Mouse (Mus musculus): Measurements from ENCODE around the gene Mlxip. TPM values are rescaled to one million over a fixed set of nuclear protein-coding genes. Genes with fewer than 3 reads are reported as not detected.

The Mlxip gene
- 29.5 TPM for polyA plus RNA-seq (2014; fragmentation: Illumina TruSeq; extraction: RNeasy Lipid Tissue Mini Kit (QIAGEN cat#74804); ENCODE audit: low read depth, low replicate concordance)

DNA sequence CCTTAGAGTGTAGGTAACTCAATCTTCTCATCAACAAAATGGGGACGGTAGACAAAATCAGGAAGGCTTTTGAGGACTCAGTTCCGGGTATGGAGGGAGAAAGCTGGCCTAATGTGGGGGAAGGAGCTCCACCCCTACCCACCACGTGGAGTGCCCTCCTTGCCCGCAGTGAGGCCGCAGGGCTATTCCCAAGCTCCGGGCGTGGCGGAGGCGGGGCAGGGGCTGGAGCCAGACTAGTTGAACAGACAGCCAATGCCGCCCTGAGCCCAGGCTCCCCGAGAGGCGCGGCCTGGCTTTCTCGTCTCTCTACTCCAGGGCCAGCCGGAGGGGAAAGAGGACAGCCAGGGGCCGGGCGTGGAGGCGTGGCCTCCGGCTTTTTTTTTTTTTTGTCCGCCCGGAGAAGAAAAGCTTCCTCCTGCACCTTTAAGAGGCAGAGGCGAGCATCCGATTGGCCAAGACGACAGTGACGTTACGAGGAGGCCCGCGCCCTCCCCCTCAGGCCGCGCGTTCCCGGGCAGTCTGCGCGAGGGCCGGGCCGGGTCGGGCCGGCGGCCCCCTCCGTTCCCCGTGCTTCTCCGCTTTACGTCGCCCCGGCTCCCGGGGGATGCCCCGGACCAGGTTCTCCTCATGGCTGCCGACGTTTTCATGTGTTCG is at the start of gene Mlxip:
Gene Mlxip (plus strand): TSS at position 496 of the 654 bp plus-strand sequence.

DNA sequence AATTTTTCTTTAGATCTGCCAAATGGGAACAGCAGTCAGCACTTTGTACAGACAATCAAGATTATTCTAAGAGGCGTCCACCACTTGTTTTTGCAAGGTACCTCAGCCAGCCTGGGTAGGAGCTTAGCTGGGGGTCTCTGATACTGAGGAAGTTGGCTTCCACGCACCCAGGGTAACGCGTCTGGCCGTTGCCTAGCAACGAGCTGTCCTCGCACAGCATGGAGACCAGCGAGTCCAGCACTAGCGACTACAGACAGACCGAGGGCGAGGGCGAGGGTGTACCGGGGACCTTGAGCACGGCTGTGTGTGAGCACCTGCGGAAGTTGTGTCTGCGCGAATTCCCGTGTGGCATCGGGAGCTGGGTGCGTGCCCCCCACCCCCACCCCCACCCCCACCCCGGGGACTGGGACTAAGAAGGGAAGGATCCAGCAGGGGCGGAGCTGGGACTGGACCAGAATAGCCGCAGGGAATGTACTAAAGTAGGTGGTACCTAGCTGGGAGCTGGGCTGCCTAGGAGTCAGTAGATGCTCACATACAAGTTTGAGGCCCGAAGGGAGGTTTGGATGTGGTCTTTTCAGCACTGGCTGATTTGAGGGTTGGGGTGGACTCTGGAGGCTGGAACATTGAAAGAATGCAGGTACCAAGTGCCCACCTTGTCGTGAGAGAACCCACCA is 94.7 kb downstream of the Mlxip start, which contains the start of the genes Lrrc43 and Il31:
Gene Lrrc43 (plus strand): TSS at position 194 of the 674 bp plus-strand sequence.
Gene Il31 (minus strand): TSS at position 378 of the 674 bp plus-strand sequence.

Other genes with a start within 250 kb of the Mlxip start
- gene Psmd9, start 225.4 kb upstream of the Mlxip start, polyA plus RNA-seq (2014; fragmentation: Illumina TruSeq; extraction: RNeasy Lipid Tissue Mini Kit (QIAGEN cat#74804); ENCODE audit: low read depth, low replicate concordance), result 5.4 TPM
- 22.3 TPM for gene Hpd, start 212.1 kb upstream of the Mlxip start, polyA plus RNA-seq (2014; fragmentation: Illumina TruSeq; extraction: RNeasy Lipid Tissue Mini Kit (QIAGEN cat#74804); ENCODE audit: low read depth, low replicate concordance)
- 0.88 TPM for gene Wdr66, start 142.7 kb upstream of the Mlxip start, polyA plus RNA-seq (2014; fragmentation: Illumina TruSeq; extraction: RNeasy Lipid Tissue Mini Kit (QIAGEN cat#74804); ENCODE audit: low read depth, low replicate concordance)
- 4.0 TPM for gene Bcl7a, start 51.0 kb upstream of the Mlxip start, polyA plus RNA-seq (2014; fragmentation: Illumina TruSeq; extraction: RNeasy Lipid Tissue Mini Kit (QIAGEN cat#74804); ENCODE audit: low read depth, low replicate concordance)
- gene Lrrc43, start 94.5 kb downstream of the Mlxip start, polyA plus RNA-seq (2014; fragmentation: Illumina TruSeq; extraction: RNeasy Lipid Tissue Mini Kit (QIAGEN cat#74804); ENCODE audit: low read depth, low replicate concordance), result not detected
- not detected for gene Il31, start 94.7 kb downstream of the Mlxip start, polyA plus RNA-seq (2014; fragmentation: Illumina TruSeq; extraction: RNeasy Lipid Tissue Mini Kit (QIAGEN cat#74804); ENCODE audit: low read depth, low replicate concordance)
- not detected for gene B3gnt4, start 115.7 kb downstream of the Mlxip start, polyA plus RNA-seq (2014; fragmentation: Illumina TruSeq; extraction: RNeasy Lipid Tissue Mini Kit (QIAGEN cat#74804); ENCODE audit: low read depth, low replicate concordance)
- gene Diablo, start 129.4 kb downstream of the Mlxip start, polyA plus RNA-seq (2014; fragmentation: Illumina TruSeq; extraction: RNeasy Lipid Tissue Mini Kit (QIAGEN cat#74804); ENCODE audit: low read depth, low replicate concordance), result 84.9 TPM
- gene Gm49027, start 130.7 kb downstream of the Mlxip start, polyA plus RNA-seq (2014; fragmentation: Illumina TruSeq; extraction: RNeasy Lipid Tissue Mini Kit (QIAGEN cat#74804); ENCODE audit: low read depth, low replicate concordance), result not detected
- gene Vps33a, start 178.2 kb downstream of the Mlxip start, polyA plus RNA-seq (2014; fragmentation: Illumina TruSeq; extraction: RNeasy Lipid Tissue Mini Kit (QIAGEN cat#74804); ENCODE audit: low read depth, low replicate concordance), result 12.8 TPM

All from sigmoid colon, adult 10 weeks (tissue).